Mouse (Mus musculus) olfactory bulb, adult 2 months (tissue): ENCODE results near the gene Slc25a1. TPM values are rescaled to one million over a fixed set of nuclear protein-coding genes. Genes with fewer than 3 reads are reported as not detected.

Source experiments
- H3K27ac ChIP-seq: fragments of 200-500 bp; 2 replicates; pipeline ENCODE4 v1.5.1; 2012; ENCODE audit warnings: low read depth, low read length; ENCODE audit not compliant: insufficient read depth
- H3K4me1 ChIP-seq: fragments of 200-500 bp; 2 replicates; pipeline ENCODE4 v1.6.1; 2012; ENCODE audit warnings: low read length; ENCODE audit not compliant: control insufficient read depth, insufficient read depth
- H3K4me3 ChIP-seq: fragments of 200-500 bp; 2 replicates; pipeline ENCODE4 v1.5.1; 2012; ENCODE audit warnings: mild to moderate bottlenecking, low read depth, low read length, moderate library complexity; ENCODE audit not compliant: insufficient read depth
- CTCF ChIP-seq: fragments of 200-500 bp; IDR thresholded peaks from 2 replicates; pipeline ENCODE4 v1.5.1; 2012; ENCODE audit warnings: low read depth, mild to moderate bottlenecking, low read length, moderate library complexity; ENCODE audit not compliant: insufficient read depth
- POLR2A ChIP-seq: fragments of 200-500 bp; IDR thresholded peaks from 2 replicates; pipeline ENCODE4 v1.6.1; 2012; ENCODE audit warnings: mild to moderate bottlenecking, low read depth, low read length, moderate library complexity; ENCODE audit not compliant: insufficient read depth
- WGBS: fragments of 180-500 bp; shearing (Covaris S2); methylation state at CpG from one replicate; pipeline ENCODE4 v1.1.7; 2018; 5-methylcytosine and 5-hydroxymethylcytosine counted together
- polyA plus RNA-seq: library from polyadenylated mRNA; stranded (reverse); fragments of >200 nt; gene quantifications from 2 replicates; pipeline ENCODE4 v1.2.4, GENCODE M21; 2012; ENCODE audit warnings: low replicate concordance; ENCODE audit not compliant: missing spikeins, insufficient read depth, insufficient read length

The Slc25a1 gene
- polyA plus RNA-seq, 1 experiment = not detected

- H3K4me3 ChIP-seq = no peak overlapping the region
- H3K27ac ChIP-seq = no peak overlapping the region
- no peaks in the 10 kb centered on the region for H3K4me1 ChIP-seq
- TF ChIP-seq POLR2A (no peak), CTCF (no peak)
Measured at GRCm38 (mm10) chr16:17896091-17896490, 31.9 kb downstream of the Slc25a1 start.

GRCm38 (mm10) chr16:17893923-17894322, 34.1 kb downstream of the Slc25a1 start, which contains the start of gene Tssk1:
TSS of gene Tssk1 (plus strand) at chr16:17894223.
- no peak within 1 kb of the TSS for H3K27ac ChIP-seq
- TF ChIP-seq POLR2A (no peak), CTCF (no peak)
- H3K4me3 ChIP-seq = no peak within 1 kb of the TSS
- H3K4me1 ChIP-seq = peaks cover 9% of the 10 kb centered on the region
- WGBS = 88% methylated on average over 2 of the region's 2 CpGs

GRCm38 (mm10) chr16:17892606-17893005, 35.4 kb downstream of the Slc25a1 start:
- Histone ChIP-seq H3K27ac (no peak overlapping the region), H3K4me1 (peaks cover 9% of the 10 kb centered on the region), H3K4me3 (no peak overlapping the region)
- TF ChIP-seq POLR2A (no peak), CTCF (no peak)
- 44% methylated on average over 3 of the region's 3 CpGs for WGBS

GRCm38 (mm10) chr16:17891567-17891959, 36.5 kb downstream of the Slc25a1 start, which contains the start of gene Gm20518:
TSS of gene Gm20518 (minus strand) at chr16:17891671.
- no peak for TF ChIP-seq CTCF
- TF ChIP-seq POLR2A = peak; percentile 76
- Histone ChIP-seq H3K27ac (peak within 1 kb of the TSS; percentile 95), H3K4me1 (peaks cover 12% of the 10 kb centered on the region), H3K4me3 (peak within 1 kb of the TSS; percentile 93)
- WGBS = under 1% methylated on average over 38 of the region's 38 CpGs

- under 1% methylated on average over 44 of the region's 44 CpGs for WGBS
- Histone ChIP-seq H3K4me1 (peaks cover 13% of the 10 kb centered on the region), H3K27ac (peak overlapping the region; percentile 95), H3K4me3 (peak overlapping the region; percentile 93)
- TF ChIP-seq CTCF = no peak
- no peak for TF ChIP-seq POLR2A
Measured at GRCm38 (mm10) chr16:17890917-17891566, 37.0 kb downstream of the Slc25a1 start.

GRCm38 (mm10) chr16:17890342-17890727, 37.7 kb downstream of the Slc25a1 start:
- Histone ChIP-seq H3K4me1 (peaks cover 14% of the 10 kb centered on the region), H3K4me3 (peak overlapping the region; percentile 93), H3K27ac (no peak overlapping the region)
- 23% methylated on average over 2 of the region's 2 CpGs for WGBS
- no peak for TF ChIP-seq POLR2A
- no peak for TF ChIP-seq CTCF

- no peak for TF ChIP-seq CTCF
- no peak for TF ChIP-seq POLR2A
- Histone ChIP-seq H3K4me3 (peak overlapping the region; percentile 93), H3K27ac (no peak overlapping the region), H3K4me1 (peaks cover 14% of the 10 kb centered on the region)
- WGBS = 68% methylated on average over 6 of the region's 6 CpGs
Measured at GRCm38 (mm10) chr16:17889689-17890341, 38.2 kb downstream of the Slc25a1 start.

GRCm38 (mm10) chr16:17884116-17884515, 43.9 kb downstream of the Slc25a1 start:
- 88% methylated on average over 6 of the region's 6 CpGs for WGBS
- TF ChIP-seq CTCF (no peak), POLR2A (no peak)
- Histone ChIP-seq H3K4me3 (no peak overlapping the region), H3K4me1 (peaks cover 10% of the 10 kb centered on the region), H3K27ac (no peak overlapping the region)

- TF ChIP-seq CTCF (no peak), POLR2A (no peak)
- H3K4me3 ChIP-seq = no peak overlapping the region
- H3K4me1 ChIP-seq = peaks cover 10% of the 10 kb centered on the region
- H3K27ac ChIP-seq = no peak overlapping the region
Measured at GRCm38 (mm10) chr16:17882196-17882595, 45.8 kb downstream of the Slc25a1 start.

- H3K27ac ChIP-seq = no peak overlapping the region
- no peak overlapping the region for H3K4me3 ChIP-seq
- 73% methylated on average over 4 of the region's 4 CpGs for WGBS
- no peak for TF ChIP-seq POLR2A
- no peak for TF ChIP-seq CTCF
- peaks cover 4% of the 10 kb centered on the region; the same call in 1 of the 2 replicates for H3K4me1 ChIP-seq
Measured at GRCm38 (mm10) chr16:17879571-17879970, 48.4 kb downstream of the Slc25a1 start.
